In genomic region chr2:127914047-127914446, GRCm38 (mm10) we compare ENCODE assay signal across 16 mouse cellular contexts.
"Had no signal": no experiment of that assay in that cellular context is flagged by ENCODE, and none has a peak within 500 bp of the region (broad histone marks: within the 10 kb centered on the region; RNA-seq: fewer than 3 reads in every experiment).

No protein-coding gene starts in this region.

- H3K36me3 ChIP-seq: liver, embryonic 13.5 days; liver, embryonic 15.5 days; midbrain, embryonic 13.5 days; midbrain, embryonic 15.5 days; neural tube, embryonic 12.5 days had no signal

- H3K9me3 ChIP-seq: liver, embryonic 13.5 days; liver, embryonic 15.5 days; midbrain, embryonic 13.5 days; midbrain, embryonic 15.5 days; neural tube, embryonic 12.5 days had no signal

- H3K4me3 ChIP-seq: liver, embryonic 13.5 days; liver, embryonic 15.5 days; midbrain, embryonic 13.5 days; midbrain, embryonic 15.5 days; neural tube, embryonic 12.5 days had no signal

- H3K27me3 ChIP-seq: liver, embryonic 13.5 days; liver, embryonic 15.5 days; midbrain, embryonic 13.5 days; midbrain, embryonic 15.5 days; neural tube, embryonic 12.5 days had no signal

- DNase-seq: liver, embryonic 13.5 days; liver, postnatal 0 days; lung, embryonic 14.5 days; lung, postnatal 10 days; retina, postnatal 1 day; right cerebral cortex, adult 18-20 months; right cerebral cortex, postnatal 25 days; right cerebral cortex, postnatal 4 days; spleen, adult 18-20 months; thymus, adult 2 months; thymus, postnatal 25 days; thymus, postnatal 4 days had no signal

- H3K4me1 ChIP-seq: liver, embryonic 15.5 days; midbrain, embryonic 13.5 days; midbrain, embryonic 15.5 days; neural tube, embryonic 12.5 days had no signal

- ATAC-seq: liver, postnatal 0 days; midbrain, embryonic 13.5 days; midbrain, embryonic 15.5 days had no signal
